9 mouse cellular contexts compared by ENCODE assay signal in genomic region chr11:55031991-55032280, GRCm38 (mm10). TPM values are rescaled to one million over a fixed set of nuclear protein-coding genes. Genes with fewer than 3 reads are reported as not detected.
DNase-seq lines count a peak whose midpoint lies in the region; ATAC-seq and TF ChIP-seq lines count a peak whose summit lies in the region.
"Had no signal": no experiment of that assay in that cellular context is flagged by ENCODE, and none has a peak within 500 bp of the region (broad histone marks: within the 10 kb centered on the region; RNA-seq: fewer than 3 reads in every experiment).

No protein-coding gene starts in this region.

- no peak for DNase-seq in lung, adult 2 months
- DNase-seq in lung, adult 18-20 months = no peak
- DNase-seq in retina, postnatal 1 day = no peak
- DNase-seq in ovary, postnatal 10 days (ENCODE audit: low spot score) = no peak
- no peak for DNase-seq in adrenal gland, adult 18-20 months (ENCODE audit: low spot score in 2 of 2)
- DNase-seq: adrenal gland, postnatal 14 days had no signal

- no peaks in the 10 kb centered on the region for H3K9me3 ChIP-seq in forebrain, embryonic 13.5 days (replicated peaks)
- H3K9me3 ChIP-seq in limb, embryonic 13.5 days = no peaks in the 10 kb centered on the region

- 1% methylated on average over 4 of the region's 4 CpGs for WGBS in lung, adult 2 months
- WGBS in forebrain, embryonic 13.5 days = 23% methylated on average over 1 of the region's 4 CpGs
- WGBS in limb, embryonic 13.5 days = 18% methylated on average over 1 of the region's 4 CpGs
- 31% methylated on average over 1 of the region's 4 CpGs for WGBS in olfactory bulb, adult 2 months

- TF ChIP-seq POLR2A in lung, adult 2 months (IDR thresholded peaks at IDR 0.05; ENCODE audit: borderline replicate concordance, extremely low read depth, low read depth, low read length) = no peak
- no peak for TF ChIP-seq POLR2A in olfactory bulb, adult 2 months (IDR thresholded peaks at IDR 0.05; ENCODE audit: insufficient read depth, low read depth, low read length)

- H3K27ac ChIP-seq in forebrain, embryonic 13.5 days = no peak overlapping the region
- H3K27ac ChIP-seq in limb, embryonic 13.5 days = peak overlapping the region; percentile 81; the same call in 1 of the 2 replicates
- H3K27ac ChIP-seq in olfactory bulb, adult 2 months (ENCODE audit: insufficient read depth, low read depth, low read length) = no peak overlapping the region

- no peak for TF ChIP-seq CTCF in lung, adult 2 months (IDR thresholded peaks at IDR 0.05; ENCODE audit: insufficient read depth, low read length)
- no peak for TF ChIP-seq CTCF in olfactory bulb, adult 2 months (IDR thresholded peaks at IDR 0.05; ENCODE audit: insufficient read depth, low read depth, low read length)

- peak overlapping the region; percentile 59 for H3K4me3 ChIP-seq in lung, adult 2 months (replicated peaks; ENCODE audit: extremely low read depth, low read depth, low read length)
- peak overlapping the region; percentile 49 for H3K4me3 ChIP-seq in forebrain, embryonic 13.5 days
- peak overlapping the region; percentile 82 for H3K4me3 ChIP-seq in limb, embryonic 13.5 days
- peak overlapping the region; percentile 32 for H3K4me3 ChIP-seq in olfactory bulb, adult 2 months (ENCODE audit: insufficient read depth, low read depth, low read length)

- H3K27me3 ChIP-seq in forebrain, embryonic 13.5 days = peaks cover 17% of the 10 kb centered on the region
- H3K27me3 ChIP-seq in limb, embryonic 13.5 days = 0 out of 2 replicates have a peak, but pooled peaks cover 9% of the 10 kb centered on the region

- no peak overlapping the region for H3K9ac ChIP-seq in forebrain, embryonic 13.5 days
- H3K9ac ChIP-seq in limb, embryonic 13.5 days = peak overlapping the region; percentile 89

- H3K4me2 ChIP-seq in forebrain, embryonic 13.5 days = peak overlapping the region; percentile 88
- H3K4me2 ChIP-seq in limb, embryonic 13.5 days (replicated peaks) = peak overlapping the region; percentile 94

- no peak for ATAC-seq in forebrain, embryonic 13.5 days
- ATAC-seq in limb, embryonic 13.5 days (ENCODE audit: low FRiP score, low read depth) = peak; percentile 39

- no peaks in the 10 kb centered on the region for H3K36me3 ChIP-seq in forebrain, embryonic 13.5 days (ENCODE audit: poor library complexity, severe bottlenecking)
- H3K36me3 ChIP-seq in limb, embryonic 13.5 days = peaks cover 10% of the 10 kb centered on the region

- H3K4me1 ChIP-seq in lung, adult 2 months (ENCODE audit: control insufficient read depth, insufficient read depth, low read length) = peaks cover 12% of the 10 kb centered on the region
- H3K4me1 ChIP-seq in forebrain, embryonic 13.5 days = peaks cover 25% of the 10 kb centered on the region
- peaks cover 56% of the 10 kb centered on the region for H3K4me1 ChIP-seq in limb, embryonic 13.5 days
- H3K4me1 ChIP-seq in olfactory bulb, adult 2 months (ENCODE audit: control insufficient read depth, insufficient read depth, low read length) = peaks cover 29% of the 10 kb centered on the region

RNA-seq across cellular contexts. Expression of gene Anxa6, which starts 1.3 kb away (rescaled TPM):
- polyA plus RNA-seq in lung, adult 2 months (2012; rRNA removed) = 151 and 170 TPM in 2 replicates
- polyA plus RNA-seq in forebrain, embryonic 13.5 days (2015; fragmentation: Nextera tagmentation; extraction: Ambion mirVana) = 28.2 and 29.6 TPM in 2 replicates
- polyA plus RNA-seq in limb, embryonic 13.5 days (2015; fragmentation: Nextera tagmentation; extraction: Ambion mirVana) = 328 and 335 TPM in 2 replicates
- not detected in 2 replicates for polyA plus RNA-seq in olfactory bulb, adult 2 months (2012; ENCODE audit: insufficient read depth, insufficient read length, low replicate concordance, missing spikeins)
- 100 to 1,000 TPM; 123 to 197 TPM for total RNA-seq in adrenal gland, adult 18-20 months (2021)

RNA-seq across cellular contexts. Expression of gene Ccdc69, which starts 46.0 kb away (rescaled TPM):
- polyA plus RNA-seq in lung, adult 2 months (2012; rRNA removed) = 2.2 and 4.1 TPM in 2 replicates
- 0.23 and 0.43 TPM in 2 replicates for polyA plus RNA-seq in forebrain, embryonic 13.5 days (2015; fragmentation: Nextera tagmentation; extraction: Ambion mirVana)
- 0.57 and 0.90 TPM in 2 replicates for polyA plus RNA-seq in limb, embryonic 13.5 days (2015; fragmentation: Nextera tagmentation; extraction: Ambion mirVana)
- not detected in 2 replicates for polyA plus RNA-seq in olfactory bulb, adult 2 months (2012; ENCODE audit: insufficient read depth, insufficient read length, low replicate concordance, missing spikeins)
- total RNA-seq in adrenal gland, adult 18-20 months (2021) = 1 to 10 TPM; 7.4 to 9.8 TPM

Comparison
In these comparisons a context has a peak if more than half of its experiments do, and no peak if none do; other contexts are left out.
1. H3K4me3 ChIP-seq: peak in every context shown above with its lines; median percentile 82 in limb, embryonic 13.5 days; 59 in lung, adult 2 months; 49 in forebrain, embryonic 13.5 days; 32 in olfactory bulb, adult 2 months.